Mouse (Mus musculus) A20 (cell line): ENCODE data around the gene Zic5.

Experiments
- DNase-seq: peaks from one replicate; pipeline ENCODE4 v3.0.0-alpha.2; 2011; ENCODE audit warnings: low read depth, low spot score

The Zic5 gene

GRCm38 (mm10) chr14:122479461-122480109, 14.1 kb upstream of the Zic5 start:
- no peak for DNase-seq

- DNase-seq: no peak
These were observed 13.1 kb upstream of the Zic5 start for GRCm38 (mm10) chr14:122478574-122479011.

DNA sequence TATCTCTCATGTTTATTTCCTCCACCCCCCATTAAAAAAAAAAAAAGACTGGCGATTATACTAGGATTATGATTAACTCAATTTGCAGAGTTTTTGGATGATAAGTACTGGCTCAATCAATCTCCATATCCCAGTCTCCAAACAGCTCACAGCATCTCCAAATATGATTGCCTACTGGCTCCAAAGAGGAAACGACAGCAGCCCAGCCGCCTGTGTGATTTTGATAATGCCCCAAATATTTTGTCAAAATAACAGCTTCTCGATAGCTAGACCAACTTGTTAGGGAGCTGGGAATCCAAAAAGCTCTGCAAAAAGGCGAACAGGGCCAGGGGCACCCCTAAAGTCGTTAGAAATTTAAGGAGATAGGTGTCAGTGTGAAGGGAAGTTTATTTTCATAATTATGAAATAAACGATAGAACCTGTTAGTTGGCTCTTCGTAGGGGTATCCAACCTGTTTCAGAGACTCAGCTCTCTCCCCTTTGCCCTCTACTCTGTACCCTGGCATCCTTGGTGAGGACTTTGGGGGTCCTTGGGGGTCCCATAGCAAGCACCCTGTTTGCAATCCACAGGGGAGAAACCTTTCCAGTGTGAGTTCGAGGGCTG, 12.6 kb upstream of the Zic5 start:
- no peak for DNase-seq

- DNase-seq: no peak
These were observed 11.8 kb upstream of the Zic5 start for GRCm38 (mm10) chr14:122477261-122477671.

- DNase-seq: no peak
These were observed 11.3 kb upstream of the Zic5 start for GRCm38 (mm10) chr14:122476822-122477215.

DNA sequence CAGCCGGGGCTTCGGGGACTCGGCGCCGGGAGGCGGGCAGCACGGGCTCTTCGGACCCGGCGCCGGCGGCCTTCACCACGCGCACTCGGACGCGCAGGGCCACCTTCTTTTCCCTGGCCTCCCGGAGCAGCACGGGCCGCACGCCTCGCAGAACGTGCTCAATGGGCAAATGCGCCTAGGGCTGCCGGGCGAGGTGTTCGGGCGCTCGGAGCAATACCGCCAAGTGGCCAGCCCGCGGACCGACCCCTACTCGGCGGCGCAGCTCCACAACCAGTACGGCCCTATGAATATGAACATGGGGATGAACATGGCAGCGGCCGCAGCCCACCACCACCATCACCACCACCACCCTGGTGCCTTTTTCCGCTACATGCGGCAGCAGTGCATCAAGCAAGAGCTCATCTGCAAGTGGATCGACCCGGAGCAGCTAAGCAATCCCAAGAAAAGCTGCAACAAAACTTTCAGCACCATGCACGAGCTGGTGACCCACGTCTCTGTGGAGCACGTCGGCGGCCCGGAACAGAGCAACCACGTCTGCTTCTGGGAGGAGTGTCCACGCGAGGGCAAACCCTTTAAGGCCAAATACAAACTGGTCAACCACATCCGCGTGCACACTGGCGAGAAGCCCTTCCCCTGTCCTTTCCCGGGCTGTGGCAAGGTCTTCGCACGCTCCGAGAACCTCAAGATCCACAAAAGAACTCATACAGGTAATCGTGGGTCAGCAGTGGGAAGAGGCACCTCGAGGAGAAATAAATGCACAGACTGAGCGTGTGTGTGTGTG, 10.8 kb upstream of the Zic5 start:
- no peak for DNase-seq

DNA sequence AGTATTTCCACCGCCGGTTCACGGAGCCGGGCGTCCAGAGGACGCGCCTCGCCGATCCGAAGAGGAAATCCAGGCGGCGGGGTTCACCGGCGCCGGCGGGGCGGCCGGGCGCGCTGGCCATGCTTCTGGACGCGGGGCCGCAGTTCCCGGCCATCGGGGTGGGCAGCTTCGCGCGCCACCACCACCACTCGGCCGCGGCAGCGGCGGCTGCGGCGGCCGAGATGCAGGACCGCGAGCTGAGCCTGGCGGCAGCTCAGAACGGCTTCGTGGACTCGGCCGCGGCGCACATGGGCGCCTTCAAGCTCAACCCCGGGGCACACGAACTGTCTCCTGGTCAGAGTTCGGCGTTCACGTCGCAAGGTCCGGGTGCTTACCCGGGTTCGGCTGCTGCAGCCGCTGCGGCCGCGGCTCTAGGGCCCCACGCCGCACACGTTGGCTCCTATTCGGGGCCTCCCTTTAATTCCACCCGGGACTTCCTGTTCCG, 10.1 kb upstream of the Zic5 start:
- no peak for DNase-seq

- no peak for DNase-seq
These were observed 9.5 kb upstream of the Zic5 start, which contains the start of gene Zic2 for GRCm38 (mm10) chr14:122474891-122475556. TSS of gene Zic2 (plus strand) at chr14:122475435.

DNA sequence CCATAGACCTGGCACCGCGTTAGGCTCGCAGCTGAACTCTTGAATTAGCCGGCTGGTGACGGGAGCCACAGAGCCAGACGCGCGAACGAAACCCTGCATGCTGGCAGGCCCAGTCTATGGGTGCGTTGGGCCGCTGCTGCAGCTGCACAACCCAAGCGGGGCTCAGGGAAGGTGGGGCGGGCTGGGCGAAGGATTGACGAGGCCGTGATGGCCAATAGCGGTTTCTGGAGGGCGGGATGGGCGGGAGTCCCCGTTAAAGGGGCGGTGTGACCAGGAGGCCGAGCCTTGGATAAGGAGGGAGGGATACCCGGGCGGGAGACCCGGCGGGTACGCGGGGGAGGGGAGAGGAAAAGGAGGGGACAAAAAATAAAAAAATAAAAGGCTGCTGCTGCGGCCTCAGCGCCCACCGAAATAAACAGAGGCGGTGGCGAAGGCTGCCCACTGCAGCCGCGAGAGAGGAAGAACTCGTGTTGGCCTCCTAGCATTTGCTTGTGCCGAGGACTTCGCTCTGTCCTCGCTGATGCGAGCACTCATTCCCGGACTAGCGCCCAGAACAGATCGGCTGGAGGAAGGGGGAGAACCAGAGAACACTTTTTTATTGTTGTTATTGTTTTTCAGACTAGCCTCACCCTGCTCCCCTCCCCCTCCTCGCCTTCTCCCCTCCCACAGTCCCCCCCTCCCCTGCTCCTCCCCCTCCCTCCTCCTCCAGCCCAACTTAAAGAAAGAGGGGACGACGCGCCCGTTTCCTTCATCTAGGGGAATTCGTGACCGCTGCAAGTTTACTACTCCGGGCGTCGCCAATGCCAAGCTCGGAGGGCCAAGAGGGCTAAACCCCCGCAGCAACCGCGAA, 8.8 kb upstream of the Zic5 start:
- DNase-seq: no peak

GRCm38 (mm10) chr14:122473211-122473751, 7.8 kb upstream of the Zic5 start:
- DNase-seq: no peak

GRCm38 (mm10) chr14:122472647-122473046, 7.2 kb upstream of the Zic5 start:
- no peak for DNase-seq

- DNase-seq: no peak
These were observed 6.7 kb upstream of the Zic5 start for GRCm38 (mm10) chr14:122472161-122472560.

DNA sequence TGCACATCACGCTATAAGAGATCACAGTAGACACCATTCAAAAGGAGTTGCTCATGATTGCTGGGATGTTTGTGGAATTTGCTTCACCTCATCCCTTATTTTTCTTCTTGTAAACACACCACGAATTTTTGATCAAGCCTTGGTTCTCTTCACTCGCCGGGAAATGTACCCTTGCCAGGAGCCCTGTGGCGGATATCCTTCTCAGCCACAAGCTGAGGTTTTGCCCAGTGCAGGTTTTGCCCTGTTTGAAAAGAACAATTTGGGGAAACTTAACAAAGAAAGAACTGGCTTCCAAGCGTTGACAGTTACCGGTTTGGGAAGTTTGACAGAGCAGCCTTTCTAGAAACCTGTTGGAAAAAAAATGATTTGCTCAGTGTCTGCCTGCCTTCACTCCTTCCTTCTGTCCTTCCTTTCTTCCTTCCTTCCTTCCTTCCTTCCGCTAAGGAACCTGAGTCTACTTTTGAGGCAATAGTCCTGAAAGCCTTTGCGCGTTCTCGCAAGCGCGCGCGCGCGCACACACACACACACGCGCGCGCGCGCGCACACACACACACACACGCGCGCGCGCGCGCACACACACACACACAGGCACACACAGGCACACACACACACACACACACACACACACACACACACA, 6.1 kb upstream of the Zic5 start:
- no peak for DNase-seq

GRCm38 (mm10) chr14:122468971-122469755, 3.7 kb upstream of the Zic5 start:
- no peak for DNase-seq

GRCm38 (mm10) chr14:122467926-122468841, 2.7 kb upstream of the Zic5 start:
- DNase-seq: no peak

GRCm38 (mm10) chr14:122466756-122467362, 1.4 kb upstream of the Zic5 start:
- no peak for DNase-seq

DNA sequence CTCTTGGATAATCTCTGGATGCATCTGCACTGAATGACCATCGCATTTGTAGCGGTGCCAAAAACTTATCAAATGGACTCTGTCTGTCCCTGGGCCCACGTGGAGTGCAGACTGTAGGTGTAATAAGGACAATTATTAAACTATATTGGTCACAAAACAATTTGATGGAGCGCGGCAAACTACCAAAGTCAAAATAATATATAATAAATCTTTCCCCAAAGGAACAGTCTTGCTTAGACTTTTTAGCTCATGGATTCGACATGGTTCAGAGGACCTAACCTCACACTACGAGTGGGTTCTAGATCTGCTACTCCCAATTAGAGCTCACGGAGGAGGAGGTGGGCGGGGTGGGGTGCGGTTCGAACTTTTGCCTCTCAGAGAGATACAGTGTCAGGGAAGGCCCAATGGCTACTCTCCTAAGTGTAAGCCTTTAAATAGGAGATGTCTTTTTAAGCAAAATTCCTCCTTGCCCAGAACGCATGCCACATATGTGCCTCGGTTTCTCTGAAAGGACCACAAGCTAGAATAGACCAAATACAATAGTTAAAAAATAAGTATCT, 534 bp upstream of the Zic5 start:
- DNase-seq: no peak

- no peak for DNase-seq
These were observed 1.1 kb downstream of the Zic5 start for GRCm38 (mm10) chr14:122464351-122464762.
